Mouse (Mus musculus): ENCODE results near the gene Batf3. TPM values are rescaled to one million over a fixed set of nuclear protein-coding genes. Genes with fewer than 3 reads are reported as not detected.

Batf3 gene
- 1 to 10 TPM in 1 of 2 experiments, under 1 TPM in 1; 0.41 to 2.4 TPM for polyA plus RNA-seq (2017; shearing (Covaris generic))

DNA sequence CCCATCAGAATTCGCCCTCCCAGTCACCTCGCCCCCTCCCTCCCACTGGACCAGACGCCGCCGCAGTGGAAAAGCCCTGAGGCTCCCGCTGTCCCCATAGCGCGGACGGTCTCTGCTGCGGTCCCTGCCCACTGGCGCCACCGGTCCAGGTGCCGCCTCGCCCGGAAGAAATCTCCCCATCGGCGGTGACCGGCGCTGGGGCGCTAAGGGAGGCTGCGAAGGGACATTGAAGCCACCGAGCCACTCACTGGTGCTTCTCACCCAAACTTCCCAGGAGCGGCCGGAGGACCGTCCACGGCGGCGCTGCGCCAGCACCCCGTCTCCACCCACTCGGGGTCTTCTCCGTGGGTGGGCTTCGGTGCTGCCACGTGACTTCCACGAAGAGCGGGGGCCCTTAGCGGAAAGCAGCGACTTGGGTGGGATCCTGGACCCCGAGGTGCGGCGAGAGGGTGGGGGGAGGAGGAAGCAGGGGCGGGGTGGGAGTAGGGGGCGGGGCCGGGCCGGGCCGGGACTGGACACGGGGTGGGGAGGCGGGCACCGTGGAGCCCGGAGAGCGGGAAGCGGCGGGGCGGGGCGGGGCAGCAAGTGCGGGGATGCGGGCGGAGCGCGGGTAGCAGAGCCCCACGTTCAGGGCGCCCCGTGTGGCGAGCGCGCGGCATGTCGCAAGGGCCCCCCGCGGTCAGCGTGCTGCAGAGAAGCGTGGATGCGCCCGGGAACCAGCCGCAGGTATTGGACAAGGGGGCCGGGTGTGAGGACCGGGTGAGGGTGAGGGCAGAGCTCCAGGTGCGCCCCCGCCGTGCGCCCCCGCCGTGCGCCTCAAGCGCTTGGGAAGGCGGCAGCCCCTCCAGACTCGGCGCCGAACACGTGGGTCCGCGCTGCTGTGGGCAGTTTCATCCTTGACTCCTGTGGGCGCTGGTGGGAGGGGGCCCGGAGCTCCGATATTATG lies at the start of gene Batf3:
Gene Batf3, plus strand, starts transcription at position 46 of the 946 bp plus-strand sequence.

DNA sequence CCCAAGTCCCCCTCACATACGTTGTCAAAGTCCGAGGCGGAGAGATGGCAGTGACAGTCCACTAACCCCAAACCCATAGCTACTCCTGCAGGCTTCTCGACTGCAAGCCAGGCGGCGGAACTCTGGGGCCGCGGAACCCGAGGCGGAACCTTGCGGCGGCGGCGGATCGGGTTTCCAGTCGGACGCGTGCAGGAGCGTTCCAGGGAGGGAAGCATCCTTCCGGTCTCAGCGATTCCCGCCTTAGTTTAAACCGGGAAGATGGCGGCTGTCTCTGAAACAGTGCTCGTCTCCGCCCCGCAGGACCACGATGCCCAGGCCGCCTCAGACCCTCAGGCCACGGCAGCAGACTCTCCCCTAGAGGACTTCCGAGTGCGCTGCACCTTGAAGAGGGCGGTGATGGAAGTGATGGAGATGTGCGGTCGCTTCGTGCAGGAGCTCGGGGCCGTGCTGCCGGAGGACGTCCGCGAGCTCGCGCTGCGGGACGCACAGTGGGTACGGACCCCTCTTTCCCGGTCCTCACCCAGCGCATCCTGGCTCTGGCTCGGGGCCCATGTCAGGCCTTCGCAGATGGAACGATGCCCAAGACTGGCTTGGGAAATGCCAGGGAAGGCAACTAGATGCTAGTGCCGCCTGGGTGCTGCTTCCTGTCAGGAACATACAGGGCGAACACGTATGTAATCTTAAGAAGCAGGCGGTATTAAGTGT lies 34.7 kb upstream of the Batf3 start, which contains the start of the genes Tatdn3 and Nsl1:
Gene Tatdn3, minus strand, starts transcription at position 152 of the 705 bp plus-strand sequence.
Gene Nsl1, plus strand, starts transcription at position 232 of the 705 bp plus-strand sequence.

Other genes with a start within 250 kb of the Batf3 start
- gene Rps6kc1, start 186.1 kb upstream of the Batf3 start, polyA plus RNA-seq (2017; shearing (Covaris generic)): 1 to 10 TPM; 4.7 to 5.6 TPM
- 10 to 100 TPM; 65.9 to 73.0 TPM for gene Angel2, start 172.7 kb upstream of the Batf3 start, polyA plus RNA-seq (2017; shearing (Covaris generic))
- gene Vash2, start 118.6 kb upstream of the Batf3 start, polyA plus RNA-seq (2017; shearing (Covaris generic)): under 1 TPM; 0.23 to 0.49 TPM
- 10 to 100 TPM; 13.6 to 18.1 TPM for gene Flvcr1, start 71.7 kb upstream of the Batf3 start, polyA plus RNA-seq (2017; shearing (Covaris generic))
- gene Spata45, start 61.2 kb upstream of the Batf3 start, polyA plus RNA-seq (2017; shearing (Covaris generic)): not detected
- gene Tatdn3, start 34.9 kb upstream of the Batf3 start, polyA plus RNA-seq (2017; shearing (Covaris generic)): 10 to 100 TPM in 1 of 2 experiments, 1 to 10 TPM in 1; 8.8 to 12.2 TPM
- gene Nsl1, start 34.8 kb upstream of the Batf3 start, polyA plus RNA-seq (2017; shearing (Covaris generic)): 1 to 10 TPM; 2.4 to 4.2 TPM
- not detected for gene Fam71a, start 67.0 kb downstream of the Batf3 start, polyA plus RNA-seq (2017; shearing (Covaris generic))
- not detected for gene Atf3, start 120.2 kb downstream of the Batf3 start, polyA plus RNA-seq (2017; shearing (Covaris generic))
- gene Nenf, start 220.3 kb downstream of the Batf3 start, polyA plus RNA-seq (2017; shearing (Covaris generic)): 10 to 100 TPM; 16.4 to 20.5 TPM
- 10 to 100 TPM; 19.9 to 32.0 TPM for gene Tmem206, start 228.1 kb downstream of the Batf3 start, polyA plus RNA-seq (2017; shearing (Covaris generic))